Mouse (Mus musculus): ENCODE measurements at regions not wholly inside any gene's neighbourhood (a gene's known extent, or its start where the extent isn't known, plus 50 kb on each side); places are given as distances from the start of the nearest gene placed in this dataset.
A peak's percentile ranks its signal among the peaks of the same experiment; 100 is the strongest.

- ATAC-seq (replicated peaks in 1 of 2; ENCODE audit: insufficient read depth in 1 of 2, low FRiP score in 2 of 2, low TSS enrichment in 1 of 2, low read depth in 1 of 2, poor library complexity in 2 of 2, severe bottlenecking in 2 of 2) = no peak
Observed at GRCm38 (mm10) chr13:37495272-37495932, 150.4 kb downstream of the Ly86 start.

DNA sequence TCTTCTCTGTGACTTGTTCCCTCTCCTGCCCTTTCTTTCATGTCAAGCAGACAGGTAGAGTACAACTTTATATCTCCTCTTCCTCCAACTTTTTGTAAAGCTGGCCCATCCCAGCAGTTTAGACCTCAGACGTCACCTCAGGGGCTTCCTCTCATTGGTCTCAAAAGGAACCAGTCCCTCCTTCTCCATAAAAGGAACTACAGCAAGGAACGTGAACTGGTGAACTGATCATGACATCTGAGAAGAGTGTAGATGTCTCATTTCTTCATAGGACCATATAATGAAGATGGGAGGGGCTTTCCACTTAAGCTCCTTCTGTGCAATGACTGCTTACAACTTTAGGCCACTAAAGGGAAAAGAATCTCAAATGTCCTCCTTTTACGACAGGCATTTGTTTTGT lies 153.0 kb downstream of the Ly86 start:
- ATAC-seq (replicated peaks in 1 of 2; ENCODE audit: insufficient read depth in 1 of 2, low FRiP score in 2 of 2, low TSS enrichment in 1 of 2, low read depth in 1 of 2, poor library complexity in 2 of 2, severe bottlenecking in 2 of 2) = no peak

DNA sequence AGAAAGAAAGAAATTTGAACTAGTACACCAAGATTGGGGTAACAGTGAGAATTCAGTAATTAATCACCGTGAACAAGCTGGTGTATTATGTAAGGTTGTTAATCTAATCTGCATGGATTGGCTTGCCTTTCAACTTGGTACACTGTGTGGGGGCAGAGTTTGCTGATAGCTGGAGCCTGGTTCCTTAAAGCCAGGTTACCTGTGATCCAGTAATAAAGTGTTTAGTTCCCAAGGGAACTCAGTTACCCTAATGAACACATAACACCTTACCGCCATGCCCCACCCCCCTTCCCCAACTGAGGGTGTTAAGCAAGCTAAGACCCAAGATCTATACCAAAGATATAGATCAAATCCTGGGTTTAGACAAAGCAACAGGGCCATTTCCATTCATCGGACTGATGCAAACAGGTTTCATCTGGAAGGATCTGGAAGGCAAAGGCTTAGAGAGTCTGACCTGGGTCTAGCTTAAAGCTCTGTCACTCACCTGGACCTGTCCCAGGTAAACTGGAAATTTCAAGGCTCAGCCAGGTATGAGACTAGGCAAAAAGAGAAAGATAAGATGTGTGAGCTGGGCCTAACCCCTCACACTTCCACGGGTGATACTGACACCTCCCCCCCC lies 155.8 kb downstream of the Ly86 start:
- ATAC-seq (replicated peaks in 1 of 2; ENCODE audit: insufficient read depth in 1 of 2, low FRiP score in 2 of 2, low TSS enrichment in 1 of 2, low read depth in 1 of 2, poor library complexity in 2 of 2, severe bottlenecking in 2 of 2) = no peak

GRCm38 (mm10) chr13:37503449-37503848 lies 158.4 kb downstream of the Ly86 start:
- no peak for ATAC-seq (replicated peaks in 1 of 2; ENCODE audit: insufficient read depth in 1 of 2, low FRiP score in 2 of 2, low TSS enrichment in 1 of 2, low read depth in 1 of 2, poor library complexity in 2 of 2, severe bottlenecking in 2 of 2)

GRCm38 (mm10) chr13:37503898-37504297 lies 158.9 kb downstream of the Ly86 start:
- ATAC-seq (replicated peaks in 1 of 2; ENCODE audit: insufficient read depth in 1 of 2, low FRiP score in 2 of 2, low TSS enrichment in 1 of 2, low read depth in 1 of 2, poor library complexity in 2 of 2, severe bottlenecking in 2 of 2) = no peak

GRCm38 (mm10) chr13:37504373-37504772 lies 159.4 kb downstream of the Ly86 start:
- no peak for ATAC-seq (replicated peaks in 1 of 2; ENCODE audit: insufficient read depth in 1 of 2, low FRiP score in 2 of 2, low TSS enrichment in 1 of 2, low read depth in 1 of 2, poor library complexity in 2 of 2, severe bottlenecking in 2 of 2)

GRCm38 (mm10) chr13:37505617-37506016 lies 160.6 kb downstream of the Ly86 start:
- no peak for ATAC-seq (replicated peaks in 1 of 2; ENCODE audit: insufficient read depth in 1 of 2, low FRiP score in 2 of 2, low TSS enrichment in 1 of 2, low read depth in 1 of 2, poor library complexity in 2 of 2, severe bottlenecking in 2 of 2)

- ATAC-seq (replicated peaks in 1 of 2; ENCODE audit: insufficient read depth in 1 of 2, low FRiP score in 2 of 2, low TSS enrichment in 1 of 2, low read depth in 1 of 2, poor library complexity in 2 of 2, severe bottlenecking in 2 of 2) = no peak
Observed at GRCm38 (mm10) chr13:37506046-37506445, 161.0 kb downstream of the Ly86 start.

DNA sequence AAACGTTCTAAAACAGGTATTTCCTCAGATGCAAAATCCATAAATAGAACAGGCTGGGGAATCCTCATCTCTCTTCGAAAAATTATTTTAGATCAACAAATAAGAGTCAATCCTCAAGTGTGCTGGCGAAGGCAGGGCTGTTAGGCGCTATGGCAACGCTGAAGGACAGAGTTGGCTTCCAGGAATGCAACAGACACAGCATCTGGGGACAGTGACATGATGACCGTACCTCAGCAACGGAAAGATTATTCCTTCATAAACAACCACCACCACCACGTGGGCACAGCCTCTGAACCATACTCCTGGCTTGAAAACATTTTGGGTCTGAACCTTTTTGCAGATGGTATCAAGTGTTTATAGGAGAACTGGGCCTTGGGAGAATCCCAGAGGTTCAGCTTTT lies 161.7 kb downstream of the Ly86 start:
- ATAC-seq (replicated peaks in 1 of 2; ENCODE audit: insufficient read depth in 1 of 2, low FRiP score in 2 of 2, low TSS enrichment in 1 of 2, low read depth in 1 of 2, poor library complexity in 2 of 2, severe bottlenecking in 2 of 2) = no peak

DNA sequence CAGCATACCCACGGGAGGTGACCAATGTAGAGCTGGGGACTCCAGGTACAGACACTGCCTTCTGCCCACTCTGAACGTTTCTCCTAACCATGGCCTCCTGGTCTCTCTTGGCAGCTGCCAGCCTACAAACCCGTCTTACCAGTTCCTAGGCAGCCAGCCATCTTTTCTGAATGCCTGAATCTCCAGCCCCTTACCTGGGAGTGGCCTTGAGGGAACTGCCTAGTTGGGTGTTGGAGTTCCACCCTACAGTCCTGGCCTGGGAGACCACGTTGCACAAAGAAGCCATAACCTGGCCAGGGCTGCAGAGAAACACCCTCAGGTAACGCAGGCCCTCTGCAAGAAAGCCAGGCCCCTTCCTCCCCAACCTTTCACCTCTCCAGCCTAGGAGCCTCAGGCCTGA lies 162.1 kb downstream of the Ly86 start:
- no peak for ATAC-seq (replicated peaks in 1 of 2; ENCODE audit: insufficient read depth in 1 of 2, low FRiP score in 2 of 2, low TSS enrichment in 1 of 2, low read depth in 1 of 2, poor library complexity in 2 of 2, severe bottlenecking in 2 of 2)

DNA sequence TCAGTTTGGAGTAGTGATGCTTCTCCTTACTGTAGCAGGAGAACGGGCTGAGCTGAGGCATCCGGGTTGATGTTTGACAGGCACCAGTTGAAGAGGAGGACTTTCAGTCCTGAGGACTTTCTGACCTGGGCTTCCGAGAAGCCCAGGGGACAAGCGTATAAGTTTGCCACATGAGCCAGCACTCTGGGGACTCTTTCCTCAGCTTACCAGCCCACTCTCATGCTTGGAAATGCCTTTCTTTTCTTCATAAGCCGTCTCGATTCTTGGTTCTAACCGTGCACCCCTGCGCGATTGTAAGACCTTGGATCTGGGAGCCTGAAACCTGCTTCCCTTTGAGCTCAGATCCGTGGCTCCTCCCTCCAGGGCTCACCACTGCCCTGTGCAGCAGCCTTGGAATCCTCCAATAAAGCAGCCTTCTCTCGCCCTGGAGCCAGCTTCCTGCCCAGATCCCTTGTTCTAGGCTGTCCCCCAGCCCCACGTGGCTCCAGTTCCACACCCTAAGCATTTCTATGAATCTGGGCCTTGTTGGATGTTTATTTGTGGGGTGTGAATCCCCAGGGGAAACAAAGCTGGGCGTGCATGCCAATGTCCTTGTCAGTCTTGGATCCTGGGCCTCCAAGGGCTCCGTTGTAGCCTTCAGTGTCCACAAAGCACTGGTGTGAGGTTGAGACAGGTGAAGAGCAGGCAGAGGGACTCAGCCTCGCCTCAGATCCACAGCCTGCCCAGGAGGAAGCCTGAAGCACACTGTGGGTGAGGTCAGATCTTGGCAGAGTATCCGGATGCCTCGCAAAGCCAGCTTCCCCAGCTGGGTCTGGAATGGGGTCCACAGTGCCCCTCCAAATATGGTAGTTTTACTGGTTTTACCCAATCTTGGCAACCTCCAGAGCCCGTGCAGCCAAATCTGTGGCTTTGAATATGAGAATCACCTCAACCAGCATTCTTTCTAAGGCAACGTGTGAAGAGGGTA lies 163.7 kb downstream of the Ly86 start:
- ATAC-seq (replicated peaks in 1 of 2; ENCODE audit: insufficient read depth in 1 of 2, low FRiP score in 2 of 2, low TSS enrichment in 1 of 2, low read depth in 1 of 2, poor library complexity in 2 of 2, severe bottlenecking in 2 of 2) = peak; percentile 28 to 37; a peak in 3 of 4 replicates

- peak; percentile 54 to 65 for ATAC-seq (replicated peaks in 1 of 2; ENCODE audit: insufficient read depth in 1 of 2, low FRiP score in 2 of 2, low TSS enrichment in 1 of 2, low read depth in 1 of 2, poor library complexity in 2 of 2, severe bottlenecking in 2 of 2)
Observed at GRCm38 (mm10) chr13:37509352-37509851, 164.4 kb downstream of the Ly86 start.

DNA sequence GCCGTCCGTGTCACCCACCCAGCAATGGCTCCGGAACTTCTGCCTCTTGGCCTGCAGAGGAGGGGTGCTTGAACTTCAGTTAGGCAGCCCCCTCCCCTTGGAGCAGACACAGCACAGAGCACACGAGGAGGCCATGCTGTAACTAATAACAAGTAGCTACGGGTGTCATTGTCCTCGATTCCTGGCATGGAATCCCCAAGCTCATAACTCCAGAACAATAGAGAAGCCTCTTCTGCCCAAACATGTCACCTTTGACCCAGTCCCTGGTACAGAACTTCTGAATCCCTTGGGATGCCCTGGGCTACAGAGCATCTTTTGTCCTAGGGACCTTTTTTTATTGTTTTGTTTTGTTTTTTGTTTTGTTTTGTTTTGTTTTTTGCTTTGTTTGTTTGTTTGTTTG lies 165.5 kb downstream of the Ly86 start:
- ATAC-seq (replicated peaks in 1 of 2; ENCODE audit: insufficient read depth in 1 of 2, low FRiP score in 2 of 2, low TSS enrichment in 1 of 2, low read depth in 1 of 2, poor library complexity in 2 of 2, severe bottlenecking in 2 of 2) = no peak

- ATAC-seq (replicated peaks in 1 of 2; ENCODE audit: insufficient read depth in 1 of 2, low FRiP score in 2 of 2, low TSS enrichment in 1 of 2, low read depth in 1 of 2, poor library complexity in 2 of 2, severe bottlenecking in 2 of 2) = no peak
Observed at GRCm38 (mm10) chr13:37511006-37511405, 166.0 kb downstream of the Ly86 start.

- no peak for ATAC-seq (replicated peaks in 1 of 2; ENCODE audit: insufficient read depth in 1 of 2, low FRiP score in 2 of 2, low TSS enrichment in 1 of 2, low read depth in 1 of 2, poor library complexity in 2 of 2, severe bottlenecking in 2 of 2)
Observed at GRCm38 (mm10) chr13:37511406-37511805, 166.4 kb downstream of the Ly86 start.

DNA sequence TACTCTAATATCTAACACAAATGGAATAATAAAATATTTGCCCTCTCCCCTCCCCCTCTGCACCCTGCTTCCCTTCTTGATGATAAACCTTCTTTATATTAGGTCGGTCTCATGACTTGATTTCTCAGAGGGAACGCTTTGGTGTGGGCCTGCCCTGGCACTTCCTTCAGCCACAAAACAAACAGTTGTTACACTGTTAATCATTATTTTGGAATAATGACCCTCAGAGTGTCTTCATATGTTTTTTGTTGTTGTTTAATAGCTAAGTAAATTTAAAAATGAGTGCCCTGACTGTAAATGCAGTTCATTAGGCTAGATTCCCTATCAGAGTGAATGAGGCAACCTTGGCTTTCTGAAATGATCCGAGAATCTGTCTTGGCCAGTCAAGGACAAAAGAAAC lies 167.8 kb downstream of the Ly86 start:
- ATAC-seq (replicated peaks in 1 of 2; ENCODE audit: insufficient read depth in 1 of 2, low FRiP score in 2 of 2, low TSS enrichment in 1 of 2, low read depth in 1 of 2, poor library complexity in 2 of 2, severe bottlenecking in 2 of 2) = no peak

DNA sequence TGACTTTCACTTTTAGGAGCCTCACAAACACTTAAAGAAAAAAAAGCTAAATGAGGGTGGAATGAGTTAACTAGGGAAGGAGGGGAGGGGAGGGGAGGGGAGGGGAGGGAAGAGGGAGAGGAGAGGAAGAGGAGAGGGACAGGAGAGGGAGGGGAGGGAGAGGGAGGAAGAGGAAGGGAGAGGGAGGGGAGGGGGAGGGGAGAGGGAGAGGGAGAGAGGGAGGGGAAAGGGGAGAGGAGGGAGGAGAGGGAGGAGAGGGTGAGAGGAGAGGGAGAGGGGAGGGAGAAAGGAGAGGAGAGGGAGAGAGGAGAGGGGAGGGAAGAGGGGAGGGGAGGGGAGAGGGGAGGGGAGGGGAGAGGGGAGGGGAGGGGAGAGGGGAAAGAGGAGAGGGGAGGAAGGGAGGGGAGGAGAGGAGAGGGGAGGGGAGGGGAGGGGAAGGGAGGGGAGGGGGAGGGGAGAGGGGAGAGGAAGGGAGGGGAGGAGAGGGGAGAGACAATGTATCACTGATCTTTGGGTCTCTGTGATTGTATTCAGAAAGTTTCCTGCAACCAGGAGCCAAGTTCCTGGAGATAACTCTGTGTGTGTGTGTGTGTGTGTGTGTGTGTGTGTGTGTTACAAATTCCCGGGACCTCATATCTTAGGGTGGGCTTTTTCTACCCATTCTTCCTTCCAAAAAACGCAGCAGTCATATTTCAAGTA lies 168.3 kb downstream of the Ly86 start:
- no peak for ATAC-seq (replicated peaks in 1 of 2; ENCODE audit: insufficient read depth in 1 of 2, low FRiP score in 2 of 2, low TSS enrichment in 1 of 2, low read depth in 1 of 2, poor library complexity in 2 of 2, severe bottlenecking in 2 of 2)
